Mouse (Mus musculus) kidney, adult 18-20 months (tissue): ENCODE measurements around the gene Elof1.
A peak's percentile ranks its signal among the peaks of the same experiment; 100 is the strongest.

Experiments
- DNase-seq: peaks from one replicate; pipeline ENCODE4 v3.0.0; 2021

Elof1 gene

DNA sequence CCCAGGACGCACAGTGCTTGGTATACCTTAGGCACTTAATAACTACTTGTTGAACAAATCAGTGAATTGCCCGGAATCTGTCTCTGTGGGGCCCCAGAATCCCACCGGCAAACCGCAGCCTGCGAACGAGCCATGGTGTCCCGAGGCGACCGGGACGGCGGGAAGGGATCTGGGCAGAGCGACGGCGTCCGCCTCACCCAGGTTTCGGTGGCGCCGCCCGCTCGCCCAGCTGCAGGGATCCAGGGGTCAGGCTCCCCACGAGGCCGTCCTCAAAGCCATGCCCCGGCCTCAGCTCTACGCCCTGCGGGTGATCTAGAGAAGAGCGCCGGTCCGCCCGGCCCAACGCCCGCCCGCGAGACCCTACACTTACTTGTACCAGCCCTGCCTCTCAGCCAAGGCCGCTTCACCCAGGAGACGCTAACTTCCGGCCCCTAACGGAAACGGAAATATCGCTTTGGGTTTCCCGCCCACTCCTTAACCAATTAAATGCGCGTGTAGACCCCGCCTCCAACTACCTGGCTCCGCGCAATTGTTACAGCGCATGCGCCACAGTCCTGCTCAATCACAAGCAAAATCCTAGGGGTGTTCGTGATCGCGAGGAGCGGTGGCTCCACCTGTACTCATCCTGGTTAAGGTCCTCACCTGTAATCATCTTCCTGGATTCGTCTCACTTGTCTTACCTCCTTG lies at the start of gene Elof1:
Gene Elof1, minus strand, starts transcription at position 433 of the 687 bp plus-strand sequence.
- peak; percentile 95 for DNase-seq

- DNase-seq: no peak
These were observed 49.7 kb upstream of the Elof1 start for GRCm38 (mm10) chr9:22166686-22167085.

DNA sequence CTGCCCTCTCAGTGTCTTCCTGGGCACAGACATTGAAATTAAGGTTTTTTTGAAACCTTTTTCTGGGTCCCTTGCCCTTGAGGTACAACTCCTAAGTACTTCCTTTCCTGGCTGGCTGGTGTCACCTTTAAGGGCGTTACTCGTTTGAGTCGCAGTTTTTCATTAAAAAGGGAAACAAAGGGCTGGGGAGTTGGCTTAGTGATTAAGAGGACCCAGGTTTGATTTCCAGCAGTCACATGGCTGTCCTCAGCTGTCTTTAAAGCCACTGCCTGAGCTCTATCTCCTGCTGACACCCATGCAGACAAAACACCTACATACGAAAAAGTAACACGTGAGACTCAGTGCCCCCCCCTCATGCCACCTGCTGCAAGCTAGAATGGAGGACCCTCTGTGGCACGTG lies 49.0 kb upstream of the Elof1 start:
- DNase-seq: no peak

DNA sequence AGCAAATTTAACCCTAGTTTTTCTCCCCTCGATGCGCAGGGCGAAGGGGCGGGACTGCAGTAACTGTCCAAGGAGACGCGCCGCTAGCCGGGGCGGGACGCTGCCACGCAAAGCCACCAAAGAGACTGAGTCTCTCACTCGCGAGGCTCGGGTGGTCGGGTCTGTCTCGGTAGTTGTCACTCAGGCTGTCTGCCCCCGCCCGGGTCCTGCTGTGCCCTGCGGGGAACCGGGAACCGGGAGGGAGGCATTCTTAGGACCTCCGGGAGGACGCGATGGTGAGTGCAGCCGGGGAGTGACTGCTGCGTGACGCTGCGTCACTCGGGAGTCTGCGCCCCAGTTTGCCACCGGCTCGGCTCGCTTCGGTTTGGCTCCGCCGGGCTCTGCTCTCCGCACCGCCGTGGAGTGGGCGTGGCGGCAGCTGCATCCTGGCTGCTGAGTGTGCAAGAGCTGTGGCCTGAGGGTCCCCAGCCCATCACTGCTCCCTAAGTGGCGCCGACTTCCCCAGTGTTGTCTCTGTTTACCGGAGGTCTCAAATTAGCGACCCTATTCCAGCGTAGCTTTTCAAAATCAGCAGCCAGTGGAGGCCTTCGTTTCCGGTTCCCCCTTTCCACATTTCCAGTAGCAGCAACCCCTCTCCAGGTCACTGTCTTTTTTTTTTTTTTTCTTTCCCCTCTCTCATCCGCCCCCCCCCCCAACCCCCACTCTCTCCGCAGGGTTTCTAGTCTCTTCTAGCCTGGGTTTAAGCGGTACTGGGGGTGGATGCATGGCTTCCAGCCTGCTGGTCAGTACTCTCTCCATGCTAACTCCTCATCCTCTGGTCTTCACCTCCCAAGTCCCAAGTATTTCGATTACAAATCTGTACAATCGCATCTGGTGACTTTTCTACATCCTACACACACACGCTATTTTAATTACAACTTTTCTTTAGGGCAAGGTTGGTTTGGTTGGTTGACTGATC lies 48.0 kb upstream of the Elof1 start:
- peak; percentile 12 for DNase-seq

DNA sequence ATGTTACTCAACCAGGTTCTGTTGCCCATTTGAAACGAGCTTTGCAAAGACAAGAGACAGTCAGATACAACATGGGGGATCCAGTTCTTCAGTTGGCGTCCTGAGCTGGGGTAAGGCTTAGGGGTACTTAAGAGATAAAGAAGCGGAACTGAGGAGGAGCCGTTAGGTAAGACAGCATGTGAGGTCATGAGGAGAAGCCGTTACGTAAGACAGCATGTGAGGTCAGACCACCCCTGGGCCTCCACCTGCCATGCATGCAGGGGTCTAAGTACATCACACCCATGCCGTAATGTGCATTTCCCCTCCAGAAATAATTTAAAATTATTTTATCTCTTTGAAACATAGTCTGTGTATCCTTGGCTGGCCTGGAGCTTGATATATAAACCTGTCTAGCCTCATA lies 45.9 kb upstream of the Elof1 start:
- DNase-seq: no peak

GRCm38 (mm10) chr9:22162305-22162704 lies 45.3 kb upstream of the Elof1 start:
- no peak for DNase-seq

GRCm38 (mm10) chr9:22161299-22161698 lies 44.3 kb upstream of the Elof1 start:
- DNase-seq: no peak

- DNase-seq: no peak
These were observed 40.7 kb upstream of the Elof1 start for GRCm38 (mm10) chr9:22157516-22158265.

GRCm38 (mm10) chr9:22156497-22157245 lies 39.7 kb upstream of the Elof1 start, which contains the start of gene Pigyl:
Gene Pigyl, plus strand, starts transcription at chr9:22156846.
- peak; percentile 99 for DNase-seq

DNA sequence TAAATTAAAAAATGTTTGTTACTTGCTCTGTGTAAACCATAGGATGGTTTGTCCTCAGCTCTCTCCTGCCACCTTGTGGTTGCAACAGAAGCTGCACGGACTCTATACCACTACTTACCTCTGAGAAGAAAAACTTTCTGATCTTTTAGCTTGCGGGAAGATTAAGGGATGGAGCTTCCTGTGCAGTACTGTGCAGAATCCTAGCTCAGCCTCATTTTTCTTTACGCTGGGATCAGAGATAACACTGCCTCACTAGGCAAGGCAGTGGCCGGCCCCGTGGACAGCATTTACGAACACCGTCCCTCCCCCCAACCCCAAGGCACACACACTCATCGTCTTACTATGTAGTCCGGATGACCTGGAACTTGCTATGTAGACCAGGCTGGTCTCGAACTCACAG lies 38.6 kb upstream of the Elof1 start:
- DNase-seq: peak; percentile 72

DNA sequence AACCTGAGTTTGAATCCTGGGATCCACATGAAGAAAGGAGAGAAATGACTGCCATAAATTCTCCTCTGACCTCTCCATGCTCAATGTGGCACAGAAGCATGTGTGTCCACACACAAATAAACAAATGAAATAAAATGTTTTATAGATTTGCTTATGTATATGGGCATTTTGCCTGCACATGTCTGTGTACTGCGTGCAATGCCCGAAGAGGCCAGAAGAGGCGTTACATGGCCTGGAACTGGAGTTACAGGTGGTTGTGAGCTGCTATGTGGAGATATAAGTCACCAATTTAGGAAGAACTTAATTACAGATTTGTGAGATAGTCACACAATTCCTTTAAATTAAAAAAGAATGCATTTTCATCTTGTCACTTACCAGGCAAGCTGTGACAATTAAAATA lies 36.8 kb upstream of the Elof1 start:
- no peak for DNase-seq

DNA sequence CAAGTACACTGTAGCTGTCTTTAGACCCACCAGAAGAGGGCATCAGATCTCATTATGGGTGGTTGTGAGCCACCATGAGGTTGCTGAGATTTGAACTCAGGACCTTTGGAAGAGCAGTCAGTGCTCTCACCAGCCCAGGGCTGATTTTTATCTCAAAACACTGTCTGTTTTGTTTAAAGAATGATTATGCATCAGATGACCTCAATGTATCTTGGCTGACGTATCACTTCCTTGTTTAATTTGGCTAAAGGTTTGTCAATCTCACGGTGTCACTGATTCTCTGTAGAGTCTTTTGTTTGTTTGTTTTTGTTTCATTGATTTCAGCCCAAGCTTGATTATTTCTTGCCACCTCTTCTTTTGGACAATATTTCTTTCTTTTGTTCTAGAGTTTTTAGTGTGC lies 34.0 kb upstream of the Elof1 start:
- DNase-seq: no peak

DNA sequence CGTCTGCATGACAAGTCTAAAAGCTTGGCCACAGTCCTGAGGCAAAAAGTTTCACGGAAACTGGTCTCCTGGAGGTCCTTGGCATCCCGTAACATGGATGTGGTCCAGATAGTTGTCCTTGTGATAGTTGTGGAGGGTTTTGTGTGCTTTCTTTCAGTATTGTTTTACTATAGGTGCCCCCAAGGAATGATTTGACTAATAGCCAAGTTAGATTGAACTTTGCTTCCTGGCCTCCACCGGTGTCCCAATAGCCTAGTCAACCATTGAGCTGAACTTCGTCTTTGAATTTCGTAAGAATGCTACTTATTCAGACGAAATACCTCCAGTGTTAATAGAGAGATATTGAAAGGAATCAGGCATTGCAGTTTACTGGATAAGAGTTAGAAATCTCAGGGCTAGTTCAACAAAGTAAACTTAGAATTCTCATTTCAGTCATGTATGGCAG lies 33.3 kb upstream of the Elof1 start:
- DNase-seq: peak; percentile 53

GRCm38 (mm10) chr9:22149426-22150248 lies 32.7 kb upstream of the Elof1 start:
- DNase-seq: peak; percentile 60

DNA sequence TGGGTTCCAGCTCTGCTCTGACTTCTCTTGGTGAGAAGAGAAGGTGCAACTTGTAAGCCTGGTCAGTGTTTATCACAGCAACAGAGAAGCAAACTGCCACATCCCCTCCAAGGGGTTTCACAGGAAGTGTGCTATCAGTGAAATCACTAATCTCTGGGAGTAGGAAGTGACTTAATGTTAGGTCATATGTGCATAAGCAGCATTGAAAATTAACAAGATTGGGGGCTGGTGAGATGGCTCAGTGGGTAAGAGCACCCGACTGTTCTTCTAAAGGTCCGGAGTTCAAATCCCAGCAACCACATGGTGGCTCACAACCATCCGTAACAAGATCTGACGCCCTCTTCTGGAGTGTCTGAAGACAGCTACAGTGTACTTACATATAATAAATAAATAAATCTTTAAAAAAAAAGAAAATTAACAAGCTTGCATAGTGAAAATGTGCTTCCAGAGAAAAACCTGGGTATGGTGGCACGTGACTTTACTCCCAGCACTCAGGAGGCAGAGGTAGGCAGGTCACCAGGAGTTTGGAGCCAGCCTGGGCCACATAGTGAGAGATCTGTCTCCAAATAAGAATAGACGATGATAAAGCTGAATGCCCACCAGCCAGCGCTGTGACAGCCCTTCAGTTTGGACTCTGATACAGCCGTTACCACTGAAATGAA lies 27.5 kb upstream of the Elof1 start:
- DNase-seq: no peak

DNA sequence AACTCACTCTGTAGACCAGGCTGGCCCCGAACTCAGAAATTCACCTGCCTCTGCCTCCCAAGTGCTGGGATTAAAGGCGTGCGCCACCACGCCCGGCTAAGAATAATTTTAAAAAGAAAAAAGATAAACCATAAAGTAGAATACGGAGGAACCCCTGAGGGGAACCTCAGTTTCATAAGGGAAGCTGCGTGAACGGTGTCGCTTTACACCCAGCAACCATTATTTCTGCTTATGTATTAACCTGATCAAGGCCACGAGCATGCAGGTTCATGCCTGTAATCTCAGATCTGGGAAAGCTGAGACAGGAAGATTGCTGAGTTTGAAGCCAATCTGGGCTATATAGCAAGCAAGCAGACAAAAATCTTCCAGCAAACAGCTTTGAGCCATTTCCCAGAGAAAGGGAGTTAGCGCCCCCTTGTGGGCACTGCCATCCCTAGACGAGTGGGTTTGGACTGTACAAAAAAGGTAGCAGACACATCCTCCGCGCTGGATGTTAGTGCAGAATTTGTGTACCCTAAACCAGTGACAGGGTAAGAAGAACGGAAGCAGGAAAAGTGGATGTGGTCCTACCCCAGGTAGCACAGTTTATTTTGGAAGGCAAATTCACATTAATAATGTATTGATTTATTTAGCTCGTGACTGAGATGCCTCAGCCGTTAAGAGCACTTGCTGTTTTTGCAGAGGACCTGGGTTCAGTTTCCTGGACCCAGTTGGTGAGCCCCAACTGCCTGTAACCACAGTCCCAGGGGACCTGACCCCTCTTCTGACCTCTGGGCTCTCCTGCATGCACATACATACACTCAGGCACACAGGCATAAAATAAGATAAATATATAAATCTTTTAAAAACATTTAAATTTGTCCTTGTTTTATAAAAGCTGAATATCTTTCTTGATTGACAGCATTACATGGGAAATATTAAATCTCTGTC lies 26.4 kb upstream of the Elof1 start:
- DNase-seq: peak; percentile 89

GRCm38 (mm10) chr9:22139746-22140145 lies 22.8 kb upstream of the Elof1 start:
- DNase-seq: no peak

- peak; percentile 63 for DNase-seq
These were observed 21.5 kb upstream of the Elof1 start for GRCm38 (mm10) chr9:22138480-22138879.

DNA sequence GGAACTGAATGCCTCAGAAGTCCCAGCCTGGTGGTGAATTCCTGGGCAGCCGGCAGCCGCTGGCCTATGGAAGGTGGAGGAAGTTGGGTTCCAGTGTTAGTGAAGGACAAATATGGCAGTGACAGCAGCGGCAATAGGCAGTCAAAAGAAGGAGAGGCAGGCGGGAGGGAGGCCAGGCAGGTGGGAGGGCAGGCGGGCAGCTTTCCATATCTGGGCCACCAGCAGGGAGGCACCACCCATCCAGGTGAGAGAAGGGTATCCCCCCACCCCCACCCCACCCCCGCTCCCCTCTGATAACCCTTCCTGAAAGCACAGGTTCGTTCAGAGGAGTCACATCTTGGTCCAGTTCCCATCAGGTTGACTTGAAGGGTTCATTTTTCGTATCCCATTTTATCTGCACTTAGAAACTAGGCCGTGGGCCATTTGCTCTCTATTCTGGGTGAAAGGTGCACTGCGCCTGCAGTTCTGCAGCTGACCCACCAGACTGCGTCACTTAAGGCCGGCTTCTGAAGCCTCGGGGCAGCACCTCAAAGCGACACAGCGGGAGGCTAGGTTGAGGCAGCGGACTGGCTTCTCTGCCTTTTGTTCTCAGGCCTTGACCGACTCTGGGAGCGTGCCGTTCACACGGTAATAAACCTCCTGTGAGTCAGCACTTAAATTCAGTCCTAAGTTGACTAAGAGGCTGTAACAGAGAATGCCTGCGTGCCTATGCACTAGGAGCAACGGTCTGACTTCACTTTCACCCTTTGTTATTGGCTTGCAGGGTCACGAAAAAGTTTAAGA lies 20.0 kb upstream of the Elof1 start:
- no peak for DNase-seq
